Mouse (Mus musculus): ENCODE measurements around the gene Leprot. TPM values are rescaled to one million over a fixed set of nuclear protein-coding genes. Genes with fewer than 3 reads are reported as not detected.

Leprot gene
- polyA plus RNA-seq (2014; fragmentation: Nextera tagmentation; extraction: Ambion mirVana) = 70.8 and 79.0 TPM in 2 replicates

- Histone ChIP-seq H3K9me3 (ENCODE audit: control insufficient read depth, low read length) (no peaks in the 10 kb centered on the region), H3K4me2 (peak within 1 kb of the TSS; percentile 79), H3K4me3 (ENCODE audit: low read depth, low read length) (peak within 1 kb of the TSS; percentile 90), H3K9ac (ENCODE audit: low read depth, low read length) (peak within 1 kb of the TSS; percentile 98), H3K27ac (ENCODE audit: low read depth, low read length) (peak within 1 kb of the TSS; percentile 85), H3K27me3 (replicated peaks; ENCODE audit: control insufficient read depth, insufficient read depth, low read length) (no peaks in the 10 kb centered on the region), H3K4me1 (replicated peaks; ENCODE audit: control insufficient read depth, insufficient read depth, low read length) (peaks cover 22% of the 10 kb centered on the region), H3K36me3 (ENCODE audit: control insufficient read depth, insufficient read depth, low read length) (no peaks in the 10 kb centered on the region)
- peak; percentile 95 for ATAC-seq (replicated peaks; ENCODE audit: low FRiP score)
- peak; percentile 98 for DNase-seq (ENCODE audit: low spot score)
- WGBS = under 1% methylated on average over 39 of the region's 39 CpGs
Measured at GRCm38 (mm10) chr4:101647196-101647905, at the start of gene Leprot. Gene Leprot (plus strand): TSS chr4:101647718.

- no peak overlapping the region for H3K4me2 ChIP-seq
- ATAC-seq (replicated peaks; ENCODE audit: low FRiP score) (no peak), DNase-seq (ENCODE audit: low spot score) (no peak)
- no peaks in the 10 kb centered on the region for H3K27me3 ChIP-seq (replicated peaks; ENCODE audit: control insufficient read depth, insufficient read depth, low read length)
- no peak overlapping the region for H3K9ac ChIP-seq (ENCODE audit: low read depth, low read length)
- no peak overlapping the region for H3K4me3 ChIP-seq (ENCODE audit: low read depth, low read length)
- H3K27ac ChIP-seq (ENCODE audit: low read depth, low read length) = no peak overlapping the region
- no peaks in the 10 kb centered on the region for H3K4me1 ChIP-seq (replicated peaks; ENCODE audit: control insufficient read depth, insufficient read depth, low read length)
- no peaks in the 10 kb centered on the region for H3K36me3 ChIP-seq (ENCODE audit: control insufficient read depth, insufficient read depth, low read length)
- no peaks in the 10 kb centered on the region for H3K9me3 ChIP-seq (ENCODE audit: control insufficient read depth, low read length)
Measured at GRCm38 (mm10) chr4:101601758-101602157, 45.8 kb upstream of the Leprot start.

GRCm38 (mm10) chr4:101603635-101604034 lies 43.9 kb upstream of the Leprot start:
- WGBS = 66% methylated on average over 3 of the region's 3 CpGs
- no peaks in the 10 kb centered on the region for H3K4me1 ChIP-seq (replicated peaks; ENCODE audit: control insufficient read depth, insufficient read depth, low read length)

GRCm38 (mm10) chr4:101616520-101616919 lies 31.0 kb upstream of the Leprot start:
- H3K4me1 ChIP-seq (replicated peaks; ENCODE audit: control insufficient read depth, insufficient read depth, low read length) = no peaks in the 10 kb centered on the region
- no peak overlapping the region for H3K27ac ChIP-seq (ENCODE audit: low read depth, low read length)
- no peak for ATAC-seq (replicated peaks; ENCODE audit: low FRiP score)
- DNase-seq (ENCODE audit: low spot score) = no peak
- no peaks in the 10 kb centered on the region for H3K9me3 ChIP-seq (ENCODE audit: control insufficient read depth, low read length)
- no peak overlapping the region for H3K9ac ChIP-seq (ENCODE audit: low read depth, low read length)
- H3K4me2 ChIP-seq = no peak overlapping the region
- H3K4me3 ChIP-seq (ENCODE audit: low read depth, low read length) = no peak overlapping the region
- 83% methylated on average over 5 of the region's 5 CpGs for WGBS
- H3K36me3 ChIP-seq (ENCODE audit: control insufficient read depth, insufficient read depth, low read length) = no peaks in the 10 kb centered on the region
- no peaks in the 10 kb centered on the region for H3K27me3 ChIP-seq (replicated peaks; ENCODE audit: control insufficient read depth, insufficient read depth, low read length)

More at GRCm38 (mm10) chr4:101603635-101604034, 43.9 kb upstream of the Leprot start:
- Histone ChIP-seq H3K9ac (ENCODE audit: low read depth, low read length) (no peak overlapping the region), H3K4me2 (no peak overlapping the region), H3K9me3 (ENCODE audit: control insufficient read depth, low read length) (no peaks in the 10 kb centered on the region), H3K27me3 (replicated peaks; ENCODE audit: control insufficient read depth, insufficient read depth, low read length) (no peaks in the 10 kb centered on the region), H3K4me3 (ENCODE audit: low read depth, low read length) (no peak overlapping the region), H3K36me3 (ENCODE audit: control insufficient read depth, insufficient read depth, low read length) (no peaks in the 10 kb centered on the region), H3K27ac (ENCODE audit: low read depth, low read length) (no peak overlapping the region)
- no peak for DNase-seq (ENCODE audit: low spot score)
- no peak for ATAC-seq (replicated peaks; ENCODE audit: low FRiP score)

- DNase-seq (ENCODE audit: low spot score) (no peak), ATAC-seq (replicated peaks; ENCODE audit: low FRiP score) (no peak)
- no peak overlapping the region for H3K4me2 ChIP-seq
- H3K9ac ChIP-seq (ENCODE audit: low read depth, low read length) = no peak overlapping the region
- no peak overlapping the region for H3K27ac ChIP-seq (ENCODE audit: low read depth, low read length)
- WGBS = 64% methylated on average over 2 of the region's 2 CpGs
- no peaks in the 10 kb centered on the region for H3K9me3 ChIP-seq (ENCODE audit: control insufficient read depth, low read length)
- no peak overlapping the region for H3K4me3 ChIP-seq (ENCODE audit: low read depth, low read length)
- no peaks in the 10 kb centered on the region for H3K4me1 ChIP-seq (replicated peaks; ENCODE audit: control insufficient read depth, insufficient read depth, low read length)
- H3K36me3 ChIP-seq (ENCODE audit: control insufficient read depth, insufficient read depth, low read length) = no peaks in the 10 kb centered on the region
- no peaks in the 10 kb centered on the region for H3K27me3 ChIP-seq (replicated peaks; ENCODE audit: control insufficient read depth, insufficient read depth, low read length)
Measured at GRCm38 (mm10) chr4:101617742-101618141, 29.8 kb upstream of the Leprot start.

GRCm38 (mm10) chr4:101620206-101620605 lies 27.3 kb upstream of the Leprot start:
- no peaks in the 10 kb centered on the region for H3K4me1 ChIP-seq (replicated peaks; ENCODE audit: control insufficient read depth, insufficient read depth, low read length)
- ATAC-seq (replicated peaks; ENCODE audit: low FRiP score) (no peak), DNase-seq (ENCODE audit: low spot score) (no peak)
- no peaks in the 10 kb centered on the region for H3K27me3 ChIP-seq (replicated peaks; ENCODE audit: control insufficient read depth, insufficient read depth, low read length)
- WGBS = 58% methylated on average over 2 of the region's 2 CpGs
- H3K4me2 ChIP-seq = no peak overlapping the region
- H3K9ac ChIP-seq (ENCODE audit: low read depth, low read length) = no peak overlapping the region
- no peak overlapping the region for H3K4me3 ChIP-seq (ENCODE audit: low read depth, low read length)
- no peaks in the 10 kb centered on the region for H3K36me3 ChIP-seq (ENCODE audit: control insufficient read depth, insufficient read depth, low read length)
- H3K27ac ChIP-seq (ENCODE audit: low read depth, low read length) = no peak overlapping the region
- no peaks in the 10 kb centered on the region for H3K9me3 ChIP-seq (ENCODE audit: control insufficient read depth, low read length)

- DNase-seq (ENCODE audit: low spot score) (no peak), ATAC-seq (replicated peaks; ENCODE audit: low FRiP score) (no peak)
- Histone ChIP-seq H3K4me1 (replicated peaks; ENCODE audit: control insufficient read depth, insufficient read depth, low read length) (no peaks in the 10 kb centered on the region), H3K27me3 (replicated peaks; ENCODE audit: control insufficient read depth, insufficient read depth, low read length) (no peaks in the 10 kb centered on the region), H3K4me3 (ENCODE audit: low read depth, low read length) (no peak overlapping the region), H3K9ac (ENCODE audit: low read depth, low read length) (no peak overlapping the region), H3K9me3 (ENCODE audit: control insufficient read depth, low read length) (no peaks in the 10 kb centered on the region), H3K27ac (ENCODE audit: low read depth, low read length) (no peak overlapping the region), H3K36me3 (ENCODE audit: control insufficient read depth, insufficient read depth, low read length) (no peaks in the 10 kb centered on the region), H3K4me2 (no peak overlapping the region)
- WGBS = 82% methylated on average over 5 of the region's 5 CpGs
Measured at GRCm38 (mm10) chr4:101621241-101621640, 26.3 kb upstream of the Leprot start.

- Histone ChIP-seq H3K4me3 (ENCODE audit: low read depth, low read length) (no peak overlapping the region), H3K36me3 (ENCODE audit: control insufficient read depth, insufficient read depth, low read length) (no peaks in the 10 kb centered on the region), H3K9ac (ENCODE audit: low read depth, low read length) (no peak overlapping the region), H3K4me2 (no peak overlapping the region), H3K9me3 (ENCODE audit: control insufficient read depth, low read length) (no peaks in the 10 kb centered on the region), H3K27ac (ENCODE audit: low read depth, low read length) (no peak overlapping the region), H3K4me1 (replicated peaks; ENCODE audit: control insufficient read depth, insufficient read depth, low read length) (no peaks in the 10 kb centered on the region), H3K27me3 (replicated peaks; ENCODE audit: control insufficient read depth, insufficient read depth, low read length) (no peaks in the 10 kb centered on the region)
- ATAC-seq (replicated peaks; ENCODE audit: low FRiP score) (no peak), DNase-seq (ENCODE audit: low spot score) (no peak)
- WGBS = 89% methylated on average over 5 of the region's 5 CpGs
Measured at GRCm38 (mm10) chr4:101625278-101625677, 22.2 kb upstream of the Leprot start.

GRCm38 (mm10) chr4:101635596-101635995 lies 11.9 kb upstream of the Leprot start:
- ATAC-seq (replicated peaks; ENCODE audit: low FRiP score) (no peak), DNase-seq (ENCODE audit: low spot score) (no peak)
- no peak overlapping the region for H3K4me2 ChIP-seq
- no peak overlapping the region for H3K9ac ChIP-seq (ENCODE audit: low read depth, low read length)
- H3K27me3 ChIP-seq (replicated peaks; ENCODE audit: control insufficient read depth, insufficient read depth, low read length) = no peaks in the 10 kb centered on the region
- WGBS = 64% methylated on average over 2 of the region's 2 CpGs
- H3K27ac ChIP-seq (ENCODE audit: low read depth, low read length) = no peak overlapping the region
- H3K4me1 ChIP-seq (replicated peaks; ENCODE audit: control insufficient read depth, insufficient read depth, low read length) = no peaks in the 10 kb centered on the region
- H3K9me3 ChIP-seq (ENCODE audit: control insufficient read depth, low read length) = no peaks in the 10 kb centered on the region
- H3K36me3 ChIP-seq (ENCODE audit: control insufficient read depth, insufficient read depth, low read length) = no peaks in the 10 kb centered on the region
- no peak overlapping the region for H3K4me3 ChIP-seq (ENCODE audit: low read depth, low read length)

All from liver, embryonic 11.5 days (tissue).